Mouse (Mus musculus): Measurements from ENCODE around the gene Hook1. TPM values are rescaled to one million over a fixed set of nuclear protein-coding genes. Genes with fewer than 3 reads are reported as not detected.
"Not testable (repeated sequence)": the region's sequence is repeated elsewhere in the genome, so short reads cannot be mapped to it uniquely, and the experiment has no call there.

Hook1 gene
- polyA plus RNA-seq (2017; shearing (Covaris generic)), result 1 to 10 TPM; 7.4 to 8.2 TPM

GRCm38 (mm10) chr4:95966928-95967724 lies at the start of gene Hook1:
Gene Hook1, plus strand, starts transcription at chr4:95967240.
- peak; percentile 98 for ATAC-seq

GRCm38 (mm10) chr4:95917703-95918102 lies 49.3 kb upstream of the Hook1 start:
- ATAC-seq, result no peak

- no peak for ATAC-seq
Measured at GRCm38 (mm10) chr4:95920448-95920847, 46.6 kb upstream of the Hook1 start.

GRCm38 (mm10) chr4:95924210-95925184 lies 42.5 kb upstream of the Hook1 start:
- peak; percentile 79 for ATAC-seq

GRCm38 (mm10) chr4:95928846-95929245 lies 38.2 kb upstream of the Hook1 start:
- no peak for ATAC-seq

GRCm38 (mm10) chr4:95929936-95930335 lies 37.1 kb upstream of the Hook1 start:
- no peak for ATAC-seq

- no peak for ATAC-seq
Measured at GRCm38 (mm10) chr4:95931331-95931730, 35.7 kb upstream of the Hook1 start.

- ATAC-seq, result no peak
Measured at GRCm38 (mm10) chr4:95933801-95934356, 33.2 kb upstream of the Hook1 start.

GRCm38 (mm10) chr4:95934384-95935035 lies 32.5 kb upstream of the Hook1 start:
- ATAC-seq, result no peak

GRCm38 (mm10) chr4:95938701-95939100 lies 28.3 kb upstream of the Hook1 start:
- ATAC-seq, result no peak

GRCm38 (mm10) chr4:95947896-95948295 lies 19.1 kb upstream of the Hook1 start:
- ATAC-seq, result no peak

GRCm38 (mm10) chr4:95953328-95953727 lies 13.7 kb upstream of the Hook1 start:
- ATAC-seq, result no peak

GRCm38 (mm10) chr4:95982221-95982620 lies 15.2 kb downstream of the Hook1 start:
- not testable (repeated sequence) for ATAC-seq

- no peak for ATAC-seq
Measured at GRCm38 (mm10) chr4:96016875-96017274, 49.8 kb downstream of the Hook1 start.

- no peak for ATAC-seq
Measured at GRCm38 (mm10) chr4:96022803-96023202, 55.8 kb downstream of the Hook1 start.

GRCm38 (mm10) chr4:96028412-96028811 lies 61.4 kb downstream of the Hook1 start:
- ATAC-seq, result no peak

GRCm38 (mm10) chr4:96060106-96060505 lies 93.1 kb downstream of the Hook1 start:
- no peak for ATAC-seq

GRCm38 (mm10) chr4:96062045-96062444 lies 95.0 kb downstream of the Hook1 start:
- ATAC-seq, result no peak

Measured in activated CD4-positive, CD25-positive, alpha-beta regulatory T cell, adult 4 months (primary cell).